ENCODE assay signal across 18 mouse cellular contexts in genomic region chr6:6467526-6467925, GRCm38 (mm10).
DNase-seq lines count a peak whose midpoint lies in the region; ATAC-seq and TF ChIP-seq lines count a peak whose summit lies in the region.
"Had no signal": no experiment of that assay in that cellular context is flagged by ENCODE, and none has a peak within 500 bp of the region (broad histone marks: within the 10 kb centered on the region; RNA-seq: fewer than 3 reads in every experiment).

No protein-coding gene starts in this region.

- intact Hi-C loops in heart, adult 2 months (cut with DNase I), result no loop called here
- intact Hi-C loops in heart, postnatal 14 days (cut with DNase I), result loop anchor here (10.0 kb wide), 1 partner anchor 397 kb away; the partner anchor contains the start of gene Dlx6

- 41% methylated on average over 1 of the region's 1 CpGs for WGBS in heart, adult 2 months
- WGBS in heart, embryonic 14.5 days, result 56% methylated on average over 1 of the region's 1 CpGs
- 56% methylated on average over 1 of the region's 1 CpGs for WGBS in kidney, adult 2 months
- 48% methylated on average over 1 of the region's 1 CpGs for WGBS in kidney, embryonic 14.5 days

- H3K36me3 ChIP-seq in heart, adult 2 months (ENCODE audit: control insufficient read depth, insufficient read depth, low read length), result peaks cover 2% of the 10 kb centered on the region
- no peaks in the 10 kb centered on the region for H3K36me3 ChIP-seq in heart, embryonic 14.5 days (ENCODE audit: control insufficient read depth, insufficient read depth, low read length)
- H3K36me3 ChIP-seq in kidney, adult 2 months (ENCODE audit: control insufficient read depth, insufficient read depth, low read length), result no peaks in the 10 kb centered on the region
- no peaks in the 10 kb centered on the region for H3K36me3 ChIP-seq in kidney, embryonic 14.5 days (ENCODE audit: control insufficient read depth, insufficient read depth, low read length)
- H3K36me3 ChIP-seq: embryonic facial prominence, embryonic 12.5 days; forebrain, embryonic 15.5 days; kidney, embryonic 15.5 days had no signal

- no peak overlapping the region for H3K4me3 ChIP-seq in heart, adult 2 months
- H3K4me3 ChIP-seq in heart, embryonic 14.5 days (ENCODE audit: control insufficient read depth in 1 of 2, insufficient read depth in 1 of 2, low read depth in 1 of 2, low read length in 2 of 2), result no peak overlapping the region
- no peak overlapping the region for H3K4me3 ChIP-seq in kidney, adult 2 months (ENCODE audit: insufficient read depth, low read depth, low read length)
- H3K4me3 ChIP-seq in kidney, embryonic 14.5 days (ENCODE audit: low read length), result no peak overlapping the region
- H3K4me3 ChIP-seq: embryonic facial prominence, embryonic 12.5 days; forebrain, embryonic 15.5 days; kidney, embryonic 15.5 days had no signal

- no peaks in the 10 kb centered on the region for H3K27me3 ChIP-seq in heart, adult 2 months (ENCODE audit: control insufficient read depth, insufficient read depth, low read length)
- no peaks in the 10 kb centered on the region for H3K27me3 ChIP-seq in heart, embryonic 14.5 days (ENCODE audit: control insufficient read depth, insufficient read depth, low read length)
- no peaks in the 10 kb centered on the region for H3K27me3 ChIP-seq in kidney, adult 2 months (replicated peaks; ENCODE audit: control insufficient read depth, insufficient read depth, low read length)
- no peaks in the 10 kb centered on the region for H3K27me3 ChIP-seq in kidney, embryonic 14.5 days (ENCODE audit: control insufficient read depth, insufficient read depth, low read length)
- H3K27me3 ChIP-seq: embryonic facial prominence, embryonic 12.5 days; forebrain, embryonic 15.5 days; kidney, embryonic 15.5 days had no signal

- no peak for TF ChIP-seq CTCF in heart, adult 2 months (IDR thresholded peaks at IDR 0.05)
- no peak for TF ChIP-seq CTCF in kidney, adult 2 months (conservative IDR thresholded peaks at IDR 0.05; ENCODE audit: insufficient read depth, insufficient read length, low read depth, low read length)

- no peak for TF ChIP-seq POLR2A in heart, adult 2 months (IDR thresholded peaks at IDR 0.05; ENCODE audit: insufficient read depth, low read depth, low read length)
- no peak for TF ChIP-seq POLR2A in kidney, adult 2 months (IDR thresholded peaks at IDR 0.05; ENCODE audit: low read depth, low read length)

- H3K4me1 ChIP-seq in heart, adult 2 months (ENCODE audit: control insufficient read depth, insufficient read depth, low read length), result no peaks in the 10 kb centered on the region; the same call in 1 of the 2 replicates
- peaks cover 4 to 11% of the 10 kb centered on the region in 2 experiments for H3K4me1 ChIP-seq in heart, embryonic 14.5 days (ENCODE audit: control insufficient read depth in 2 of 2, insufficient read depth in 2 of 2, low read length in 2 of 2)
- 0 out of 2 replicates have a peak, but pooled peaks cover 2% of the 10 kb centered on the region for H3K4me1 ChIP-seq in kidney, adult 2 months (ENCODE audit: control insufficient read depth, insufficient read depth, low read length)
- H3K4me1 ChIP-seq in kidney, embryonic 14.5 days (ENCODE audit: control insufficient read depth, insufficient read depth, low read length), result no peaks in the 10 kb centered on the region

- no peak overlapping the region for H3K9ac ChIP-seq in heart, adult 2 months (ENCODE audit: low read depth, low read length)
- 0 out of 2 replicates have a peak overlapping the region, but pooled peaks have one; percentile 31 for H3K9ac ChIP-seq in heart, embryonic 14.5 days (ENCODE audit: low read length)
- no peak overlapping the region for H3K9ac ChIP-seq in kidney, embryonic 14.5 days (ENCODE audit: low read depth, low read length)
- H3K9ac ChIP-seq: embryonic facial prominence, embryonic 12.5 days; forebrain, embryonic 15.5 days; kidney, embryonic 15.5 days had no signal

- H3K79me2 ChIP-seq in heart, adult 2 months (replicated peaks; ENCODE audit: control insufficient read depth, insufficient read depth, low read length), result no peaks in the 10 kb centered on the region

- H3K9me3 ChIP-seq in heart, embryonic 14.5 days (ENCODE audit: control insufficient read depth, low read length), result no peaks in the 10 kb centered on the region
- H3K9me3 ChIP-seq in kidney, embryonic 14.5 days (ENCODE audit: control insufficient read depth, low read length), result no peaks in the 10 kb centered on the region
- H3K9me3 ChIP-seq: embryonic facial prominence, embryonic 12.5 days; forebrain, embryonic 15.5 days; kidney, embryonic 15.5 days had no signal

- H3K27ac ChIP-seq in heart, adult 2 months, result peak overlapping the region; percentile 69
- H3K27ac ChIP-seq in heart, embryonic 14.5 days (replicated peaks in 1 of 2; ENCODE audit: control insufficient read depth in 1 of 2, insufficient read depth in 1 of 2, low read depth in 2 of 2, low read length in 2 of 2), result peak overlapping the region; percentile 51 to 62
- H3K27ac ChIP-seq in kidney, adult 2 months (ENCODE audit: insufficient read depth, low read depth, low read length), result peak overlapping the region; percentile 46; the same call in 1 of the 2 replicates
- no peak overlapping the region for H3K27ac ChIP-seq in kidney, embryonic 14.5 days (ENCODE audit: low read depth, low read length)
- H3K27ac ChIP-seq: embryonic facial prominence, embryonic 12.5 days; forebrain, embryonic 15.5 days; hindbrain, postnatal 0 days; kidney, embryonic 15.5 days had no signal

- ATAC-seq in heart, embryonic 14.5 days (ENCODE audit: insufficient number of reproducible peaks, insufficient read depth, low FRiP score, low read depth), result no peak
- ATAC-seq in kidney, embryonic 14.5 days (ENCODE audit: low FRiP score, low TSS enrichment), result no peak
- ATAC-seq: forebrain, embryonic 15.5 days; hindbrain, postnatal 0 days had no signal

- no peak for DNase-seq in heart, adult 2 months
- DNase-seq in heart, adult 11 months, result no peak
- DNase-seq in heart, postnatal 14 days, result no peak
- DNase-seq in kidney, adult 2 months, result no peak
- no peak for DNase-seq in kidney, postnatal 10 days
- no peak for DNase-seq in layer of hippocampus, postnatal 25 days (ENCODE audit: extremely low spot score in 1 of 2, low spot score in 1 of 2)
- DNase-seq: adrenal gland, postnatal 10 days; cerebellum, adult 11 months; cerebellum, adult 8-10 months; cerebellum, postnatal 14 days; gastrocnemius, postnatal 36 days; kidney, adult 11 months had no signal

- no peak overlapping the region for H3K4me2 ChIP-seq in heart, embryonic 14.5 days (ENCODE audit: low read length)
- no peak overlapping the region for H3K4me2 ChIP-seq in kidney, embryonic 14.5 days (replicated peaks; ENCODE audit: low read depth, low read length)
- H3K4me2 ChIP-seq: embryonic facial prominence, embryonic 12.5 days; forebrain, embryonic 15.5 days; kidney, embryonic 15.5 days had no signal

- TF ChIP-seq EP300 in heart, adult 2 months (IDR thresholded peaks at IDR 0.05; ENCODE audit: insufficient read depth, low read depth, low read length), result no peak
